Comparison of ENCODE assay signal across 24 mouse cellular contexts in the genomic region with DNA sequence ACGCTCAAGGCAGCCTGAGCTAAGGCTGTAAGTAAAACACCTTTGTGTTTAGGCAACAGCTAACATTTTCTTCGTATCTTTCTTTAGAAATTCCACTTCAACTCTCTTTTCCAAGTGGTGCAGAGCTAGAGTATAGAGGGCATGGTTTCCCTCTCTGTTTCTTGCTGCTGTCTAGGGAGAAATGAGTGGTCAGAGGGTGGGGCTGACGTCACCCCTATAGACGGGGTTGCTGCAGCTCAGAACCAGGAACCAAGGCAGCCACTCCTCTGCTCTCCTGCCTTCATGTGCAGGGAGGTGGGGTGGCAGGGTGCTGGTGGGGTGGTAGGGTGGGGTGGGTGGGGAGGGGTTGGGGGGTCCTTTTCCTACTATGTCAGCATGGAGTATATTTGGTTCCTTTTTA. TPM values are rescaled to one million over a fixed set of nuclear protein-coding genes. Genes with fewer than 3 reads are reported as not detected.
DNase-seq lines count a peak whose midpoint lies in the region; ATAC-seq and TF ChIP-seq lines count a peak whose summit lies in the region.
"Had no signal": no experiment of that assay in that cellular context is flagged by ENCODE, and none has a peak within 500 bp of the region (broad histone marks: within the 10 kb centered on the region; RNA-seq: fewer than 3 reads in every experiment).

No protein-coding gene starts in this region.

- no peaks in the 10 kb centered on the region for H3K9me3 ChIP-seq in lung, postnatal 0 days (ENCODE audit: low read length)
- H3K9me3 ChIP-seq in stomach, embryonic 16.5 days (replicated peaks; ENCODE audit: control insufficient read depth, low read length) = no peaks in the 10 kb centered on the region
- H3K9me3 ChIP-seq: embryonic facial prominence, embryonic 10.5 days; embryonic facial prominence, embryonic 12.5 days; forebrain, embryonic 13.5 days; forebrain, embryonic 15.5 days had no signal

- H3K27me3 ChIP-seq in lung, postnatal 0 days (replicated peaks; ENCODE audit: insufficient read depth, low read length) = no peaks in the 10 kb centered on the region
- no peaks in the 10 kb centered on the region for H3K27me3 ChIP-seq in stomach, embryonic 16.5 days (ENCODE audit: control insufficient read depth, insufficient read depth, low read length)
- H3K27me3 ChIP-seq: embryonic facial prominence, embryonic 12.5 days; forebrain, embryonic 13.5 days; forebrain, embryonic 15.5 days; Patski had no signal

- WGBS in lung, postnatal 0 days = 44% methylated on average over 4 of the region's 4 CpGs
- 62% methylated on average over 4 of the region's 4 CpGs for WGBS in stomach, embryonic 16.5 days

- ATAC-seq in lung, postnatal 0 days = peak; percentile 84
- ATAC-seq in stomach, embryonic 16.5 days (ENCODE audit: insufficient read depth, low FRiP score) = peak; percentile 25; the same call in 1 of the 2 replicates
- ATAC-seq: activated CD4-positive, CD25-positive, alpha-beta regulatory T cell, adult 4 months; forebrain, embryonic 13.5 days; forebrain, embryonic 15.5 days; forebrain, postnatal 0 days; Patski had no signal

- H3K27ac ChIP-seq in lung, postnatal 0 days (ENCODE audit: low read length) = no peak overlapping the region
- no peak overlapping the region for H3K27ac ChIP-seq in stomach, embryonic 16.5 days (ENCODE audit: low read length)
- H3K27ac ChIP-seq: embryonic facial prominence, embryonic 10.5 days; embryonic facial prominence, embryonic 12.5 days; forebrain, embryonic 13.5 days; forebrain, embryonic 15.5 days had no signal

- no peak overlapping the region for H3K4me2 ChIP-seq in lung, postnatal 0 days (replicated peaks; ENCODE audit: low read depth, low read length)
- no peak overlapping the region for H3K4me2 ChIP-seq in stomach, embryonic 16.5 days (ENCODE audit: low read depth, low read length)
- H3K4me2 ChIP-seq: embryonic facial prominence, embryonic 12.5 days; forebrain, embryonic 13.5 days; forebrain, embryonic 15.5 days had no signal

- no peaks in the 10 kb centered on the region for H3K36me3 ChIP-seq in lung, postnatal 0 days (ENCODE audit: insufficient read depth, low read length)
- no peaks in the 10 kb centered on the region for H3K36me3 ChIP-seq in stomach, embryonic 16.5 days (ENCODE audit: control insufficient read depth, insufficient read depth, low read length)
- H3K36me3 ChIP-seq: embryonic facial prominence, embryonic 10.5 days; embryonic facial prominence, embryonic 12.5 days; forebrain, embryonic 15.5 days had no signal

- DNase-seq in lung, postnatal 0 days (ENCODE audit: low spot score) = peak; percentile 47
- DNase-seq in lung, postnatal 14 days = no peak
- no peak for DNase-seq in Muller cell, postnatal 12 days (ENCODE audit: inconsistent ontology term)
- DNase-seq in spleen, postnatal 10 days (ENCODE audit: low spot score in 2 of 2) = no peak
- DNase-seq: adrenal gland, adult 8-10 months; adrenal gland, postnatal 14 days; adrenal gland, postnatal 36 days; cerebellum, adult 11-12 months; cerebellum, adult 2 months; cerebellum, adult 9-10 months; cerebellum, postnatal 10 days; cerebellum, postnatal 25 days; forebrain, postnatal 0 days had no signal

- no peak for TF ChIP-seq EP300 in lung, postnatal 0 days (IDR thresholded peaks at IDR 0.05)

- no peak overlapping the region for H3K9ac ChIP-seq in lung, postnatal 0 days (replicated peaks; ENCODE audit: low read depth)
- no peak overlapping the region for H3K9ac ChIP-seq in stomach, embryonic 16.5 days (ENCODE audit: low read length)
- H3K9ac ChIP-seq: embryonic facial prominence, embryonic 12.5 days; forebrain, embryonic 13.5 days; forebrain, embryonic 15.5 days; forebrain, postnatal 0 days had no signal

- no peaks in the 10 kb centered on the region for H3K4me1 ChIP-seq in lung, postnatal 0 days (ENCODE audit: insufficient read depth, low read depth, low read length)
- no peaks in the 10 kb centered on the region for H3K4me1 ChIP-seq in stomach, embryonic 16.5 days (ENCODE audit: control insufficient read depth, insufficient read depth, low read length)
- H3K4me1 ChIP-seq: embryonic facial prominence, embryonic 12.5 days; forebrain, embryonic 15.5 days had no signal

- no peak overlapping the region for H3K4me3 ChIP-seq in lung, postnatal 0 days (ENCODE audit: low read depth, low read length)
- H3K4me3 ChIP-seq in stomach, embryonic 16.5 days (replicated peaks; ENCODE audit: low read length) = no peak overlapping the region
- H3K4me3 ChIP-seq: embryonic facial prominence, embryonic 10.5 days; embryonic facial prominence, embryonic 12.5 days; forebrain, embryonic 13.5 days; forebrain, embryonic 15.5 days had no signal

- TF ChIP-seq CTCF in lung, postnatal 0 days (IDR thresholded peaks at IDR 0.05) = no peak

RNA-seq across cellular contexts. Expression of a gene that starts 22.3 kb away (rescaled TPM):
- polyA plus RNA-seq in lung, postnatal 0 days (2015; fragmentation: Nextera tagmentation; extraction: Ambion mirVana) = not detected in 2 replicates
- not detected in 2 replicates for polyA plus RNA-seq in stomach, embryonic 16.5 days (2015; fragmentation: Nextera tagmentation; extraction: Ambion mirVana)
- polyA plus RNA-seq: activated CD4-positive, CD25-positive, alpha-beta regulatory T cell, adult 4 months; C2C12; cerebellum, adult 2 months; cortical plate, adult 2 months; embryonic facial prominence, embryonic 10.5 days; embryonic facial prominence, embryonic 12.5 days; embryonic facial prominence, embryonic 14.5 days; forebrain, embryonic 11.5 days; forebrain, embryonic 13.5 days; forebrain, embryonic 15.5 days; forebrain, postnatal 0 days; Patski had no signal

RNA-seq across cellular contexts. Expression of a gene that starts 25.9 kb away (rescaled TPM):
- 72.1 and 82.0 TPM in 2 replicates for polyA plus RNA-seq in lung, postnatal 0 days (2015; fragmentation: Nextera tagmentation; extraction: Ambion mirVana)
- polyA plus RNA-seq in stomach, embryonic 16.5 days (2015; fragmentation: Nextera tagmentation; extraction: Ambion mirVana) = 111 and 121 TPM in 2 replicates
- polyA plus RNA-seq: activated CD4-positive, CD25-positive, alpha-beta regulatory T cell, adult 4 months had no signal

RNA-seq across cellular contexts. Expression of a gene that starts 56.0 kb away (rescaled TPM):
- 26.4 and 29.6 TPM in 2 replicates for polyA plus RNA-seq in lung, postnatal 0 days (2015; fragmentation: Nextera tagmentation; extraction: Ambion mirVana)
- polyA plus RNA-seq in stomach, embryonic 16.5 days (2015; fragmentation: Nextera tagmentation; extraction: Ambion mirVana) = 31.7 and 33.8 TPM in 2 replicates
